Mouse (Mus musculus) stomach, postnatal 0 days (tissue): Measurements from ENCODE around the gene Rnaset2a. TPM values are rescaled to one million over a fixed set of nuclear protein-coding genes. Genes with fewer than 3 reads are reported as not detected.
"Not testable (repeated sequence)": the region's sequence is repeated elsewhere in the genome, so short reads cannot be mapped to it uniquely, and the experiment has no call there.

Source experiments
- ATAC-seq: fragments of 200-750 bp; cut with Nextera tagmentation; 2 replicates; pipeline ENCODE4 v1.8.0; 2017; ENCODE audit not compliant: low FRiP score, low TSS enrichment
- DNase-seq: peaks from one replicate; pipeline ENCODE4 v3.0.0-alpha.2; 2016; ENCODE audit warnings: low spot score
- H3K27ac ChIP-seq: fragments of 300-500 bp; sonication (generic); replicated peaks from 2 replicates; pipeline ENCODE4 v1.5.1; 2014; ENCODE audit warnings: mild to moderate bottlenecking, control low read depth
- H3K27me3 ChIP-seq: fragments of 300-500 bp; sonication (generic); 2 replicates; pipeline ENCODE4 v1.6.1; 2014; ENCODE audit warnings: low read length; ENCODE audit not compliant: control insufficient read depth, insufficient read depth
- H3K36me3 ChIP-seq: fragments of 300-500 bp; sonication (generic); 2 replicates; pipeline ENCODE4 v1.6.1; 2014; ENCODE audit warnings: low read length, mixed read lengths; ENCODE audit not compliant: control insufficient read depth, insufficient read depth
- H3K4me1 ChIP-seq: fragments of 300-500 bp; sonication (generic); replicated peaks from 2 replicates; pipeline ENCODE4 v1.6.1; 2014; ENCODE audit warnings: antibody characterized with exemption; ENCODE audit not compliant: control insufficient read depth, insufficient read depth
- H3K4me2 ChIP-seq: fragments of 300-500 bp; sonication (generic); replicated peaks from 2 replicates; pipeline ENCODE4 v1.6.1; 2014; ENCODE audit warnings: low read depth, mild to moderate bottlenecking, control low read depth, moderate library complexity
- H3K4me3 ChIP-seq: fragments of 300-500 bp; sonication (generic); 2 replicates; pipeline ENCODE4 v1.5.1; 2014; ENCODE audit warnings: low read depth, low read length, control low read depth
- H3K9ac ChIP-seq: fragments of 300-500 bp; sonication (generic); 2 replicates; pipeline ENCODE4 v1.6.1; 2014; ENCODE audit warnings: mild to moderate bottlenecking, low read length, control low read depth, mixed read lengths
- H3K9me3 ChIP-seq: fragments of 300-500 bp; sonication (generic); 2 replicates; pipeline ENCODE4 v1.6.1; 2016; ENCODE audit warnings: low read length; ENCODE audit not compliant: control insufficient read depth
- WGBS: fragments of 180-500 bp; shearing (Covaris S2); extraction: QIAGEN DNeasy Blood & Tissue Kit; methylation state at CpG from one replicate; pipeline ENCODE4 v1.1.7; 2014; 5-methylcytosine and 5-hydroxymethylcytosine counted together
- polyA plus RNA-seq: library from polyadenylated mRNA; unstranded; fragments of >200 nt; fragmentation: Nextera tagmentation; extraction: Ambion mirVana; gene quantifications from 2 replicates; pipeline ENCODE4 v1.2.1, GENCODE M21; 2015

The Rnaset2a gene
- polyA plus RNA-seq, 1 experiment from 2014 or later = 44.8 TPM

GRCm38 (mm10) chr17:8096199-8096598 is 51.7 kb downstream of the Rnaset2a start:
- WGBS = 68% methylated on average over 3 of the region's 5 CpGs
- H3K9me3 ChIP-seq, H3K27me3 ChIP-seq, H3K27ac ChIP-seq, H3K4me1 ChIP-seq, H3K4me3 ChIP-seq, DNase-seq, H3K4me2 ChIP-seq, ATAC-seq, H3K9ac ChIP-seq, H3K36me3 ChIP-seq: not testable (repeated sequence)

- not testable (repeated sequence) for ATAC-seq
Observed at GRCm38 (mm10) chr17:8095653-8096052, 52.2 kb downstream of the Rnaset2a start.

GRCm38 (mm10) chr17:8092537-8093526 is 55.1 kb downstream of the Rnaset2a start:
- not testable (repeated sequence) for ATAC-seq, H3K4me2 ChIP-seq, H3K27me3 ChIP-seq, H3K4me3 ChIP-seq, DNase-seq, H3K9me3 ChIP-seq, H3K36me3 ChIP-seq, H3K27ac ChIP-seq, H3K9ac ChIP-seq, H3K4me1 ChIP-seq
- WGBS = 30% methylated on average over 3 of the region's 18 CpGs

More at GRCm38 (mm10) chr17:8095653-8096052, 52.2 kb downstream of the Rnaset2a start:
- not testable (repeated sequence) for H3K27ac ChIP-seq, H3K9me3 ChIP-seq, H3K4me1 ChIP-seq, H3K4me3 ChIP-seq, H3K4me2 ChIP-seq, DNase-seq, H3K27me3 ChIP-seq, H3K9ac ChIP-seq, H3K36me3 ChIP-seq
- 73% methylated on average over 3 of the region's 5 CpGs for WGBS

GRCm38 (mm10) chr17:8091320-8091719 is 56.6 kb downstream of the Rnaset2a start:
- not testable (repeated sequence) for H3K4me1 ChIP-seq, H3K27me3 ChIP-seq, H3K9ac ChIP-seq, H3K9me3 ChIP-seq, H3K4me3 ChIP-seq, DNase-seq, H3K4me2 ChIP-seq, ATAC-seq, H3K27ac ChIP-seq, H3K36me3 ChIP-seq
- WGBS = 90% methylated on average over 13 of the region's 14 CpGs

- 65% methylated on average over 1 of the region's 2 CpGs for WGBS
- ATAC-seq, H3K36me3 ChIP-seq, H3K27me3 ChIP-seq, DNase-seq, H3K9me3 ChIP-seq, H3K4me1 ChIP-seq, H3K4me2 ChIP-seq, H3K4me3 ChIP-seq, H3K9ac ChIP-seq, H3K27ac ChIP-seq: not testable (repeated sequence)
Observed at GRCm38 (mm10) chr17:8069847-8070246, 78.0 kb downstream of the Rnaset2a start.

Other genes with a start within 250 kb of the Rnaset2a start
- gene Tagap, start 222.1 kb downstream of the Rnaset2a start, polyA plus RNA-seq = 0.51 and 0.61 TPM in 2 replicates
- gene Rsph3a, start 202.5 kb downstream of the Rnaset2a start, polyA plus RNA-seq = 32.6 and 38.5 TPM in 2 replicates
- 0.23 TPM in 1 of 2 replicates, not detected in the other for gene Gm49673, start 309 bp downstream of the Rnaset2a start, polyA plus RNA-seq
- 12.7 and 12.8 TPM in 2 replicates for gene Fgfr1op, start 17.4 kb upstream of the Rnaset2a start, polyA plus RNA-seq
- gene Ccr6, start 87.9 kb upstream of the Rnaset2a start, polyA plus RNA-seq = 0.13 and 0.17 TPM in 2 replicates
- 292 and 304 TPM in 2 replicates for gene Mpc1, start 134.8 kb upstream of the Rnaset2a start, polyA plus RNA-seq
- gene Sft2d1, start 163.0 kb upstream of the Rnaset2a start, polyA plus RNA-seq = 96.2 and 104 TPM in 2 replicates
- gene Prr18, start 189.4 kb upstream of the Rnaset2a start, polyA plus RNA-seq = 0.50 and 0.62 TPM in 2 replicates
- gene T2, start 207.9 kb upstream of the Rnaset2a start, polyA plus RNA-seq = 0.13 and 0.18 TPM in 2 replicates